Mouse (Mus musculus): ENCODE results near the gene Fbxl18. TPM values are rescaled to one million over a fixed set of nuclear protein-coding genes. Genes with fewer than 3 reads are reported as not detected.

Gene Fbxl18
- total and polyA plus RNA-seq, 3 experiments, result 4.6 to 7.4 TPM; not detected in 1

DNA sequence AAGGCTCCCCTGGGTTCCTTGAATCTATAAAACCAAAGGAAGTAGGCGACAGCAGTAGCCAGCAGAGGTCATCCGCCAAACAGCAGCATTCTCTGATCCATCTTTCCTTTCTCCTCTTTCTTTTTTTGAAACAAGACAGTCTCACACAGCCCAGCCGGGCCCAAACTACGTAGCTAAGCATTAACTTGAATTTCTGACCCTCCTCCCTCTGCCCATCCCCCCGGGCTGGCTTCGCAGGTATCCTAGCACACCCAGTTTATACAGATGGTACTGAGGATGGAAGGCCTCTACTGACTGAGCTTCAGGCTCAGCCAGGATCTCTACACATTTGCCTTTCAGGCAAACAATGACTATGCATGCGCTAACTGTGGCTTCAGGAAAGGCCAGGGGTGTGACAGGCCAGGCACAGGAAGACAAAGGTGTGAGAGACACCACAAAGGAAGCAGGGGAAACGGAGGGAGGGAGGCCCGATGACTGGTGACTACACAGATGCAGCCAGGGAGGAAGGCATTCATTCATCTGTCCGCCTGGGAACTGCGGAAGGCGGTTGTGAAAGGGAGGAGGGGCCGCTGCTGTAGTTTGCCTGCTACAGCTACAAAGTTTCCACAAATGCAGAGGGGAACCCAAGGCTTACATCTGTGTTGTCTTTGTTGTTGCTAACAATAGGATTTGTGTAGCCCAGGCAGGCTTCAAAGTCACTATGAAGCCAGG is 14.3 kb downstream of the Fbxl18 start:
- TF ChIP-seq BHLHE40 (IDR thresholded peaks at IDR 0.05; ENCODE audit: borderline replicate concordance, low read depth, low read length) (no peak), UBTF (IDR thresholded peaks at IDR 0.05; ENCODE audit: borderline replicate concordance, insufficient read depth, low read depth, low read length) (no peak), ZC3H11A (IDR thresholded peaks at IDR 0.05; ENCODE audit: low read depth, low read length) (no peak), MAFK (IDR thresholded peaks at IDR 0.05; ENCODE audit: borderline replicate concordance, low read depth, low read length) (no peak), KAT2A (conservative IDR thresholded peaks at IDR 0.05; ENCODE audit: low read depth, low read length) (no peak), SMC3 (IDR thresholded peaks at IDR 0.05; ENCODE audit: low read depth, low read length) (no peak), ZNF384 (IDR thresholded peaks at IDR 0.05; ENCODE audit: low read depth, low read length) (no peak), RCOR1 (IDR thresholded peaks at IDR 0.05; ENCODE audit: low read depth, low read length) (no peak), TBP (IDR thresholded peaks at IDR 0.05; ENCODE audit: low read depth, low read length) (no peak), CHD2 (IDR thresholded peaks at IDR 0.05; ENCODE audit: low read length) (no peak), NELFE (IDR thresholded peaks at IDR 0.05; ENCODE audit: low read depth, low read length) (no peak), ZMIZ1 (IDR thresholded peaks at IDR 0.05; ENCODE audit: low read depth, low read length) (no peak), SIN3A (IDR thresholded peaks at IDR 0.05; ENCODE audit: low read length) (no peak), E2F4 (IDR thresholded peaks at IDR 0.05; ENCODE audit: borderline replicate concordance, low read depth, low read length) (no peak), MXI1 (IDR thresholded peaks at IDR 0.05; ENCODE audit: low read depth, low read length) (no peak), ETS1 (IDR thresholded peaks at IDR 0.05; ENCODE audit: low read depth, low read length) (no peak), ZKSCAN1 (IDR thresholded peaks at IDR 0.05; ENCODE audit: low read depth, low read length) (no peak), TAL1 (IDR thresholded peaks at IDR 0.05; ENCODE audit: low read length) (no peak), JUND (IDR thresholded peaks at IDR 0.05; ENCODE audit: low read depth, low read length) (no peak)
- no peak overlapping the region for H3K4me3 ChIP-seq (ENCODE audit: control insufficient read depth in 1 of 2, insufficient read depth in 1 of 2, low read depth in 2 of 2, low read length in 2 of 2)
- H3K4me1 ChIP-seq (ENCODE audit: control insufficient read depth in 1 of 2, insufficient read depth in 2 of 2, low read length in 2 of 2), result no peaks in the 10 kb centered on the region
- no peaks in the 10 kb centered on the region; a peak in 1 of 4 replicates for H3K36me3 ChIP-seq (ENCODE audit: control insufficient read depth in 1 of 2, insufficient read depth in 2 of 2, low read length in 2 of 2)
- no peaks in the 10 kb centered on the region for H3K27me3 ChIP-seq (ENCODE audit: control insufficient read depth in 1 of 2, insufficient read depth in 2 of 2, low read length in 2 of 2)
- H3K9me3 ChIP-seq (replicated peaks; ENCODE audit: insufficient read depth, low read length), result no peaks in the 10 kb centered on the region
- H3K9ac ChIP-seq (ENCODE audit: control insufficient read depth, low read depth, low read length, poor library complexity, severe bottlenecking), result no peak overlapping the region
- H3K27ac ChIP-seq (ENCODE audit: control insufficient read depth, low read depth, low read length), result no peak overlapping the region
- no peak for DNase-seq (ENCODE audit: low read depth, low spot score)
- H3K79me2 ChIP-seq (ENCODE audit: control insufficient read depth, insufficient read depth, low read length, poor library complexity), result no peaks in the 10 kb centered on the region

DNA sequence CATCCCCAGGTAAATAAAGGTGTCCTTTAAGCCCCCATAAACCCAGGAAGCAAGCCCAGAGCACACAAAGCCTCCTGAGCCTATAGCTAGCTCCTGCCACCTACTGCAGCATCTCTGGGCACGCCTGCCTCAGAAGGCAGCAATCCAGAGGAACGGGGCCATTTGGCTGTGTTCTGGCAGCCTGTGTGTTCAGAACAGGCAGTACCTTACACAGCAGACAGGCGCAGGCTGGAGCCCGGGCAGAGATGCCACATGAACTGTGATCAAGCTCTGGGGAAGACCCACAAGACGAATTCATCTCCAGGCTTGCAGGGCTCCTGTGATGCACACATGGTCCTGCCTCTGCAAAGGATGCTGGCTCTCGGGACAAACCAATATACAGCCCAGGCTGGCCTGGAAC is 15.0 kb downstream of the Fbxl18 start:
- Histone ChIP-seq H3K79me2 (ENCODE audit: control insufficient read depth, insufficient read depth, low read length, poor library complexity) (no peaks in the 10 kb centered on the region), H3K4me3 (ENCODE audit: control insufficient read depth in 1 of 2, insufficient read depth in 1 of 2, low read depth in 2 of 2, low read length in 2 of 2) (no peak overlapping the region), H3K36me3 (ENCODE audit: control insufficient read depth in 1 of 2, insufficient read depth in 2 of 2, low read length in 2 of 2) (no peaks in the 10 kb centered on the region; a peak in 1 of 4 replicates), H3K9me3 (replicated peaks; ENCODE audit: insufficient read depth, low read length) (no peaks in the 10 kb centered on the region), H3K4me1 (ENCODE audit: control insufficient read depth in 1 of 2, insufficient read depth in 2 of 2, low read length in 2 of 2) (no peaks in the 10 kb centered on the region), H3K9ac (ENCODE audit: control insufficient read depth, low read depth, low read length, poor library complexity, severe bottlenecking) (no peak overlapping the region), H3K27ac (ENCODE audit: control insufficient read depth, low read depth, low read length) (no peak overlapping the region), H3K27me3 (ENCODE audit: control insufficient read depth in 1 of 2, insufficient read depth in 2 of 2, low read length in 2 of 2) (no peaks in the 10 kb centered on the region)
- TF ChIP-seq SMC3 (IDR thresholded peaks at IDR 0.05; ENCODE audit: low read depth, low read length), result no peak
- TF ChIP-seq USF2 (IDR thresholded peaks at IDR 0.05; ENCODE audit: borderline replicate concordance in 1 of 2, insufficient read depth in 1 of 2, low read depth in 1 of 2, low read length in 2 of 2), result no peak
- TF ChIP-seq NRF1 (IDR thresholded peaks at IDR 0.05; ENCODE audit: insufficient read depth, low read depth, low read length, poor library complexity, severe bottlenecking), result no peak
- no peak for TF ChIP-seq POLR2AphosphoS2 (IDR thresholded peaks at IDR 0.05; ENCODE audit: low read length)
- DNase-seq (ENCODE audit: low read depth, low spot score), result no peak
